Mouse (Mus musculus) lung, embryonic 14.5 days (tissue): ENCODE results near the gene Lpcat3. TPM values are rescaled to one million over a fixed set of nuclear protein-coding genes. Genes with fewer than 3 reads are reported as not detected.
A peak's percentile ranks its signal among the peaks of the same experiment; 100 is the strongest.

Experiments used
- ATAC-seq: fragments of 200-750 bp; cut with Nextera tagmentation; 2 replicates; pipeline ENCODE4 v1.8.0; 2017; ENCODE audit warnings: mild to moderate bottlenecking, moderate TSS enrichment, moderate library complexity; ENCODE audit not compliant: insufficient read depth
- DNase-seq: peaks from one replicate; pipeline ENCODE4 v3.0.0-alpha.2; 2015
- H3K27ac ChIP-seq: fragments of 300-500 bp; sonication (generic); 2 replicates; pipeline ENCODE4 v1.5.1; 2014; ENCODE audit warnings: low read depth, mild to moderate bottlenecking, moderate library complexity
- H3K27me3 ChIP-seq: fragments of 300-500 bp; sonication (generic); 2 replicates; pipeline ENCODE4 v1.6.1; 2014; ENCODE audit warnings: low read length, control low read depth; ENCODE audit not compliant: insufficient read depth
- H3K36me3 ChIP-seq: fragments of 300-500 bp; sonication (generic); 2 replicates; pipeline ENCODE4 v1.6.1; 2014; ENCODE audit warnings: control low read depth; ENCODE audit not compliant: insufficient read depth
- H3K4me1 ChIP-seq: fragments of 300-500 bp; sonication (generic); 2 replicates; pipeline ENCODE4 v1.6.1; 2014; ENCODE audit warnings: antibody characterized with exemption, control low read depth; ENCODE audit not compliant: insufficient read depth
- H3K4me2 ChIP-seq: fragments of 300-500 bp; sonication (generic); 2 replicates; pipeline ENCODE4 v1.6.1; 2014; ENCODE audit warnings: mild to moderate bottlenecking
- H3K4me3 ChIP-seq: fragments of 300-500 bp; sonication (generic); 2 replicates; pipeline ENCODE4 v1.5.1; 2014; ENCODE audit warnings: low read depth, low read length
- H3K9ac ChIP-seq: fragments of 300-500 bp; sonication (generic); 2 replicates; pipeline ENCODE4 v1.6.1; 2014
- H3K9me3 ChIP-seq: fragments of 300-500 bp; sonication (generic); 2 replicates; pipeline ENCODE4 v1.6.1; 2016; ENCODE audit warnings: low read depth, low read length, control low read depth
- CTCF ChIP-seq: IDR thresholded peaks from 2 replicates; pipeline ENCODE4 v1.5.1; 2016; ENCODE audit warnings: antibody characterized with exemption, low read depth
- WGBS: fragments of 180-500 bp; shearing (Covaris S2); extraction: QIAGEN DNeasy Blood & Tissue Kit; methylation state at CpG from one replicate; pipeline ENCODE4 v1.1.7; 2014; 5-methylcytosine and 5-hydroxymethylcytosine counted together
- polyA plus RNA-seq: library from polyadenylated mRNA; unstranded; fragments of >200 nt; fragmentation: Nextera tagmentation; extraction: Ambion mirVana; gene quantifications from 2 replicates; pipeline ENCODE4 v1.2.1, GENCODE M21; 2014

Lpcat3 gene
- polyA plus RNA-seq, 1 experiment from 2014 or later, result 50.3 TPM

DNA sequence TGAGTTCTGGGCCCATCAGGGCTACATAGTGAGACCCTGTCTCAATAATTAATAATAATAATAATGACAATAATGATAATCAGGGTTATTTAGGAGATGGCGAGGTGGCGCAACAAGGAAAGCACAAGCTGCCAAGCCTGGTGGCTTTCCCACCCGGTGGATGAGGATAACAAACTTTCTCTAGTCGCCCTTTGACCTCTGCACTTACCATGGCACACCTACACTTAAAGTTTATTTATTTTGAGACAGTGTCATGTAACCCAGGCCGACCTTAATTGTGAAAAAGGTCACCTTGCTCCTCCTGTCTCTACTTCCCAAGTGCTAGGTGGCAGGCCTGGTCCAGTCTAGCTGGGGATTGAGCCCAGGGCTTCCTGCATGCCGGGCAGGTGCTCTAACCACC lies 35.9 kb downstream of the Lpcat3 start:
- Histone ChIP-seq H3K36me3 (peaks cover 41% of the 10 kb centered on the region), H3K4me3 (no peak overlapping the region), H3K4me1 (peaks cover 11% of the 10 kb centered on the region; the same call in 1 of the 2 replicates), H3K27ac (no peak overlapping the region), H3K27me3 (no peaks in the 10 kb centered on the region), H3K9me3 (no peaks in the 10 kb centered on the region), H3K4me2 (no peak overlapping the region), H3K9ac (no peak overlapping the region)
- no peak for DNase-seq
- 63% methylated on average over 6 of the region's 6 CpGs for WGBS
- TF ChIP-seq CTCF, result no peak
- ATAC-seq, result no peak

DNA sequence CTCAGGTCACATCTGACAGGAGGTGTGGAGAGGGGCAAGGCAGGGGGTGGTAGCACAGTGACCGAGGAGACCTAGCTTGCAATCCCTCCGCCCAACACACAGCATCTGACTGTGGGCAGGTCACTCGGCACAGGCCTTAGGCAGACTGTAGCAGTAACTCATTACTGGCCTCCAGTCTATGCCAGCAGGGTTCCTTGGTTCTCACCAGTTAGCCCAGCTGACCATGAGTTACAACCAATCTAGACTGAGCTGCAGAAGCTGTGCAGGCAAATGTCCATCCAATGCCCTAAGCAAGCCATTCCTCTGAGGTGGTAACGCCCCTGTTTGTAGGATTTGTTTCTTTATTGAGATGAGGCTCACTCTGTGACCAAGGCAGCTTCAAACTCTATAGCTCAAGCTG lies 36.5 kb downstream of the Lpcat3 start:
- TF ChIP-seq CTCF, result no peak
- no peak overlapping the region for H3K4me3 ChIP-seq
- H3K27me3 ChIP-seq, result no peaks in the 10 kb centered on the region
- no peaks in the 10 kb centered on the region for H3K9me3 ChIP-seq
- ATAC-seq, result no peak
- H3K36me3 ChIP-seq, result peaks cover 47% of the 10 kb centered on the region
- H3K4me2 ChIP-seq, result no peak overlapping the region
- WGBS, result 84% methylated on average over 4 of the region's 4 CpGs
- no peak overlapping the region for H3K9ac ChIP-seq
- peaks cover 5% of the 10 kb centered on the region; the same call in 1 of the 2 replicates for H3K4me1 ChIP-seq
- no peak overlapping the region for H3K27ac ChIP-seq
- DNase-seq, result no peak

DNA sequence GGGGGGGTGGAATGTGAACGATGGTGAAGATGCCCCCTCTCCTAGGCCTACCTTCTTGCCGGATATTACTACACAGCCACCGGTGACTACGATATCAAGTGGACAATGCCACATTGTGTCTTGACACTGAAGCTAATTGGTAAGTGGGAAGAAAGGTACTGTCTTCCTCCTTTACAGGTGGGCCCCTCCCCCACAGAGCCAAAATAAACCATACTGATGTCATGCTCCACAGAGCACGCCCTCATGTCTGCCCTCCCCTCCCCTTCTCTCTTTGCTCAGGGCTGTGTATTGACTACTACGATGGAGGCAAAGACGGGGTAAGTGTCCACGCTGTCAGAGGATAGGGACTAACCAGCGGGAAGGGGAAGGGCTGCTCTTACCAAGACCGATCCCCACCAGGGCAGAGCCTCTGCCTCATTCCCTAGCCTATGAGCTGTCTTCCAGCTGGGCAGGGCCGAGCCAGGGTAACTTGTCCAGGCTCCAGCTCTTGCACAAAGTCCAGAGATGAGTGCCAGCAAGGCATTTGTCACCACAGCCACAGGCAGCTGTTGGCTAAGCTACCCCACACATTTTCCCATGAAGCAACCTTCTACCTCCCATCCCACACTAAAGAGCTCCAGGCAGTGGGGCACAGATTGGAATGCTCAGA lies 37.3 kb downstream of the Lpcat3 start:
- H3K27me3 ChIP-seq, result no peaks in the 10 kb centered on the region
- peak; percentile 50 for ATAC-seq
- no peak overlapping the region for H3K4me2 ChIP-seq
- 79% methylated on average over 11 of the region's 11 CpGs for WGBS
- peak; percentile 51 for DNase-seq
- H3K36me3 ChIP-seq, result peaks cover 54% of the 10 kb centered on the region
- TF ChIP-seq CTCF, result no peak
- no peak overlapping the region for H3K9ac ChIP-seq
- no peaks in the 10 kb centered on the region for H3K9me3 ChIP-seq
- H3K4me1 ChIP-seq, result no peaks in the 10 kb centered on the region
- no peak overlapping the region for H3K4me3 ChIP-seq
- H3K27ac ChIP-seq, result no peak overlapping the region; the same call in 1 of the 2 replicates

DNA sequence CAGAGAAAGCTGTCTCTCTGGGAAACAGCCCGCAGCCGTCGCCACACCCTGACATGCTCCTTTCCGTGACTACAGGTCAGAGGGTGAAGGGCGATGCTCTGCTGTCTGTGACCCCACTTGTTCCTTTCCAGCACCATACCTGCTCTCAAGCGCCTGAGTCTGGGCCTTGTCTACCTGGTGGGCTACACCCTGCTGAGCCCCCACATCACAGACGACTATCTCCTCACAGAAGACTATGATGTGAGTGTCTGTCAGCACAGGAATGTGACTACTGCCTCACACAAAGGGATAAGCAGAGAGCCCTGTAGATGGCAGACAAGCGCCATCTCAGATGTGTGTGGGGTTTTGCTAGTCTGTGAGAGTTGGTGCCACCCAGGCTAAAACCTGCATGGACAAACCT lies 38.5 kb downstream of the Lpcat3 start:
- H3K27ac ChIP-seq, result no peak overlapping the region
- H3K4me1 ChIP-seq, result no peaks in the 10 kb centered on the region
- ATAC-seq (0 out of 2 replicates have a peak, but pooled peaks have one; percentile 10), DNase-seq (peak; percentile 31)
- H3K4me3 ChIP-seq, result no peak overlapping the region
- H3K27me3 ChIP-seq, result no peaks in the 10 kb centered on the region
- no peak overlapping the region for H3K4me2 ChIP-seq
- 68% methylated on average over 8 of the region's 8 CpGs for WGBS
- no peak overlapping the region for H3K9ac ChIP-seq
- TF ChIP-seq CTCF, result peak; percentile 35; the same call in 1 of the 2 replicates
- H3K36me3 ChIP-seq, result peaks cover 65% of the 10 kb centered on the region
- H3K9me3 ChIP-seq, result no peaks in the 10 kb centered on the region

DNA sequence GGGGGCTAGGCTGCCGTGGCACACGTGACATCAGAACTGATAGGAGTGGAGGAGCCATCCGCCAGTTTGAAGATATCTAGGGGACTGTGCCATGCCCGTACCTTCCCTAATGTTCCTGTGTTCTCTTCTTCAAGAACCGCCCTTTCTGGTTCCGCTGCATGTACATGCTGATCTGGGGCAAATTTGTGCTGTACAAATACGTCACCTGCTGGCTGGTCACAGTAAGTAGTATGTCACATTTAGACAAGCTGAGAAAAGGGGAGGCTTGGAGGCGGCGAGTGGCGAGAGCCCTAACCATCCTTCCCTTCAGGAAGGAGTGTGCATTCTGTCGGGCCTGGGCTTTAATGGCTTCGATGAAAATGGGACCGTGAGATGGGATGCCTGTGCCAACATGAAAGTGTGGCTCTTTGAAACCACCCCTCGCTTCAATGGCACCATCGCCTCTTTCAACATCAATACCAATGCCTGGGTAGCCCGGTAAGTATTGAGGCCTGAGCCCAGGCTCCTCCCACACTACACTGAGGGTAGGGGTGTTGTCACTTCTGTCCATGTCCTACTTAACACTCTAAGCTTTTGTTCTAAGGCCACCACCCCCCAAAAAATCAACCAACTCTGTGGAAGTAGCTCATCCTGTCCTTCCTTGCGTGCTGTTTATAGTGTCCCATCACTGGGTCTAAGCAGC lies 39.4 kb downstream of the Lpcat3 start:
- H3K27me3 ChIP-seq, result no peaks in the 10 kb centered on the region
- H3K4me1 ChIP-seq, result no peaks in the 10 kb centered on the region
- H3K9ac ChIP-seq, result no peak overlapping the region
- no peak overlapping the region for H3K4me2 ChIP-seq
- H3K9me3 ChIP-seq, result no peaks in the 10 kb centered on the region
- peaks cover 71% of the 10 kb centered on the region for H3K36me3 ChIP-seq
- no peak overlapping the region for H3K4me3 ChIP-seq
- DNase-seq (no peak), ATAC-seq (peak; percentile 7; the same call in 1 of the 2 replicates)
- 0 out of 2 replicates have a peak, but pooled peaks have one; percentile 9 for TF ChIP-seq CTCF
- WGBS, result 88% methylated on average over 17 of the region's 17 CpGs
- H3K27ac ChIP-seq, result no peak overlapping the region

DNA sequence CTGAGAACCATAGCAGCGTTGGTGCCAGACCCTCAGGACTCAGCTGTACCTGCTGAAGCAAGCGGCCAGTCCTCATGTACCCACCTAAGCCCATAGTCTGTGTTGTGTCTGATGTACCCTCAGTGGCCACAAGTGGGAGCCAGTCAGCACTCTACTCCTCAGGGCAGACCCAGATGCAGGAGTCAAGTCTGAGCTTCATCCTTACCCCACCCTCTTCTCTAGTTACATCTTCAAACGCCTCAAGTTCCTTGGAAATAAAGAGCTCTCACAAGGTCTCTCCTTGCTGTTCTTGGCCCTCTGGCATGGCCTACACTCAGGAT lies 39.9 kb downstream of the Lpcat3 start:
- peak; percentile 71 for ATAC-seq

DNA sequence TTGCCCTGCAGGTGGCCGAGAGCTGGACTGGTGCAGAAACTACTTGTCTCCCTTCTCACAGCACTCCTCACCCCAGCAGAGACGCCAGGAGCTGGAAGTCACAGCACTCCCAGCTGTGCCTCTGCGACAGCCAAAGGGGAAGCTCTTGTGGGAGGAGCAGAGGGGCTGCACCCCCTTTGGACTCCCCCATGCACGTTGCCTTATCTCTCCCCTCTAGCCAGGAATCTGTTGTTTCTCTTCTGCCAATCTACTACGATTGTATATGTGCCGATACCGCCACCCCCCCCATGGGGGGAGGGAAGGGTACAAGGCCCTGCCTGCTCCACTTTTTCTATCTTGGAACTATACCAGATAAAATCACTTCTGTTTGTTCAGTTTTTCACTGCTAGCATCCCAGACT lies 41.0 kb downstream of the Lpcat3 start:
- no peaks in the 10 kb centered on the region for H3K27me3 ChIP-seq
- DNase-seq, result no peak
- H3K4me1 ChIP-seq, result no peaks in the 10 kb centered on the region
- H3K9me3 ChIP-seq, result no peaks in the 10 kb centered on the region
- no peak for ATAC-seq
- H3K27ac ChIP-seq, result no peak overlapping the region
- H3K9ac ChIP-seq, result no peak overlapping the region
- no peak overlapping the region for H3K4me3 ChIP-seq
- peaks cover 81% of the 10 kb centered on the region for H3K36me3 ChIP-seq
- TF ChIP-seq CTCF, result no peak
- H3K4me2 ChIP-seq, result no peak overlapping the region
- 65% methylated on average over 7 of the region's 7 CpGs for WGBS

More for the DNA sequence above, 39.9 kb downstream of the Lpcat3 start:
- no peaks in the 10 kb centered on the region for H3K27me3 ChIP-seq
- no peak overlapping the region for H3K27ac ChIP-seq
- H3K36me3 ChIP-seq, result peaks cover 76% of the 10 kb centered on the region
- TF ChIP-seq CTCF, result peak; percentile 86
- no peak overlapping the region for H3K4me2 ChIP-seq
- peak; percentile 81 for DNase-seq
- H3K9ac ChIP-seq, result no peak overlapping the region
- H3K4me3 ChIP-seq, result no peak overlapping the region
- no peaks in the 10 kb centered on the region for H3K4me1 ChIP-seq
- no peaks in the 10 kb centered on the region for H3K9me3 ChIP-seq
- 47% methylated on average over 3 of the region's 3 CpGs for WGBS
